Mouse (Mus musculus) liver, embryonic 14.5 days (tissue): Measurements from ENCODE around the gene Nbeal2.

ENCODE experiments used
- CTCF ChIP-seq: IDR thresholded peaks from 2 replicates; pipeline ENCODE4 v1.5.1; 2016; ENCODE audit warnings: antibody characterized with exemption, low read depth, control low read depth
- EP300 ChIP-seq: IDR thresholded peaks from 2 replicates; pipeline ENCODE4 v1.6.1; 2016; ENCODE audit warnings: antibody characterized with exemption, low read depth

- TF ChIP-seq CTCF = peak; percentile 99
- TF ChIP-seq EP300 = no peak
These were observed 18.7 kb downstream of the Nbeal2 start for GRCm38 (mm10) chr9:110635225-110635624.
